Mouse (Mus musculus): ENCODE measurements around the gene Dstyk. TPM values are rescaled to one million over a fixed set of nuclear protein-coding genes. Genes with fewer than 3 reads are reported as not detected.
"Not testable (repeated sequence)": the region's sequence is repeated elsewhere in the genome, so short reads cannot be mapped to it uniquely, and the experiment has no call there.

Dstyk gene
- polyA plus RNA-seq, 1 experiment from 2014 or later = 16.6 TPM

- Histone ChIP-seq H3K9ac (ENCODE audit: low read length) (no peak overlapping the region), H3K9me3 (ENCODE audit: control insufficient read depth, low read length) (no peaks in the 10 kb centered on the region), H3K4me1 (replicated peaks; ENCODE audit: control insufficient read depth, insufficient read depth, low read length) (peaks cover 13% of the 10 kb centered on the region), H3K4me3 (ENCODE audit: low read length) (no peak overlapping the region), H3K27ac (ENCODE audit: low read length) (peak overlapping the region; percentile 68), H3K4me2 (ENCODE audit: low read depth, low read length) (no peak overlapping the region), H3K27me3 (ENCODE audit: control insufficient read depth, insufficient read depth, low read depth, low read length) (no peaks in the 10 kb centered on the region), H3K36me3 (ENCODE audit: control insufficient read depth, insufficient read depth, low read length) (peaks cover 5% of the 10 kb centered on the region; the same call in 1 of the 2 replicates)
- ATAC-seq (ENCODE audit: low read depth) = peak; percentile 74
- WGBS = 56% methylated on average over 5 of the region's 5 CpGs
Observed at GRCm38 (mm10) chr1:132464651-132465050, 47.3 kb downstream of the Dstyk start.

- ATAC-seq (ENCODE audit: low read depth) = peak; percentile 61
- H3K27ac ChIP-seq (ENCODE audit: low read length) = no peak overlapping the region
- H3K9me3 ChIP-seq (ENCODE audit: control insufficient read depth, low read length) = no peaks in the 10 kb centered on the region
Observed at GRCm38 (mm10) chr1:132468926-132469325, 51.6 kb downstream of the Dstyk start.

GRCm38 (mm10) chr1:132469519-132469918 is 52.2 kb downstream of the Dstyk start:
- Histone ChIP-seq H3K36me3 (ENCODE audit: control insufficient read depth, insufficient read depth, low read length) (no peaks in the 10 kb centered on the region), H3K4me2 (ENCODE audit: low read depth, low read length) (no peak overlapping the region), H3K4me3 (ENCODE audit: low read length) (no peak overlapping the region), H3K4me1 (replicated peaks; ENCODE audit: control insufficient read depth, insufficient read depth, low read length) (peaks cover 11% of the 10 kb centered on the region), H3K9me3 (ENCODE audit: control insufficient read depth, low read length) (no peaks in the 10 kb centered on the region), H3K9ac (ENCODE audit: low read length) (no peak overlapping the region), H3K27me3 (ENCODE audit: control insufficient read depth, insufficient read depth, low read depth, low read length) (no peaks in the 10 kb centered on the region), H3K27ac (ENCODE audit: low read length) (no peak overlapping the region)
- 89% methylated on average over 7 of the region's 7 CpGs for WGBS
- ATAC-seq (ENCODE audit: low read depth) = no peak

More at GRCm38 (mm10) chr1:132468926-132469325, 51.6 kb downstream of the Dstyk start:
- Histone ChIP-seq H3K4me2 (ENCODE audit: low read depth, low read length) (no peak overlapping the region), H3K9ac (ENCODE audit: low read length) (no peak overlapping the region), H3K4me3 (ENCODE audit: low read length) (no peak overlapping the region), H3K36me3 (ENCODE audit: control insufficient read depth, insufficient read depth, low read length) (peaks cover 2% of the 10 kb centered on the region; the same call in 1 of the 2 replicates), H3K4me1 (replicated peaks; ENCODE audit: control insufficient read depth, insufficient read depth, low read length) (peaks cover 13% of the 10 kb centered on the region), H3K27me3 (ENCODE audit: control insufficient read depth, insufficient read depth, low read depth, low read length) (no peaks in the 10 kb centered on the region)

- peaks cover 11% of the 10 kb centered on the region for H3K4me1 ChIP-seq (replicated peaks; ENCODE audit: control insufficient read depth, insufficient read depth, low read length)
- H3K4me3 ChIP-seq (ENCODE audit: low read length); H3K9me3 ChIP-seq (ENCODE audit: control insufficient read depth, low read length); H3K36me3 ChIP-seq (ENCODE audit: control insufficient read depth, insufficient read depth, low read length); H3K9ac ChIP-seq (ENCODE audit: low read length); H3K27ac ChIP-seq (ENCODE audit: low read length); H3K4me2 ChIP-seq (ENCODE audit: low read depth, low read length); ATAC-seq (ENCODE audit: low read depth); H3K27me3 ChIP-seq (ENCODE audit: control insufficient read depth, insufficient read depth, low read depth, low read length): not testable (repeated sequence)
- WGBS = 87% methylated on average over 1 of the region's 1 CpGs
Observed at GRCm38 (mm10) chr1:132470031-132470430, 52.7 kb downstream of the Dstyk start.

- Histone ChIP-seq H3K9me3 (ENCODE audit: control insufficient read depth, low read length) (no peaks in the 10 kb centered on the region), H3K27ac (ENCODE audit: low read length) (no peak overlapping the region), H3K4me3 (ENCODE audit: low read length) (no peak overlapping the region), H3K36me3 (ENCODE audit: control insufficient read depth, insufficient read depth, low read length) (no peaks in the 10 kb centered on the region), H3K4me2 (ENCODE audit: low read depth, low read length) (no peak overlapping the region), H3K9ac (ENCODE audit: low read length) (no peak overlapping the region), H3K27me3 (ENCODE audit: control insufficient read depth, insufficient read depth, low read depth, low read length) (no peaks in the 10 kb centered on the region), H3K4me1 (replicated peaks; ENCODE audit: control insufficient read depth, insufficient read depth, low read length) (peaks cover 8% of the 10 kb centered on the region)
- WGBS = 80% methylated on average over 2 of the region's 2 CpGs
- no peak for ATAC-seq (ENCODE audit: low read depth)
Observed at GRCm38 (mm10) chr1:132471032-132471431, 53.7 kb downstream of the Dstyk start.

- Histone ChIP-seq H3K9ac (ENCODE audit: low read length) (no peak overlapping the region), H3K9me3 (ENCODE audit: control insufficient read depth, low read length) (no peaks in the 10 kb centered on the region), H3K4me1 (replicated peaks; ENCODE audit: control insufficient read depth, insufficient read depth, low read length) (peaks cover 8% of the 10 kb centered on the region), H3K36me3 (ENCODE audit: control insufficient read depth, insufficient read depth, low read length) (no peaks in the 10 kb centered on the region), H3K27me3 (ENCODE audit: control insufficient read depth, insufficient read depth, low read depth, low read length) (no peaks in the 10 kb centered on the region), H3K27ac (ENCODE audit: low read length) (no peak overlapping the region), H3K4me3 (ENCODE audit: low read length) (no peak overlapping the region), H3K4me2 (ENCODE audit: low read depth, low read length) (no peak overlapping the region)
- 87% methylated on average over 5 of the region's 5 CpGs for WGBS
- no peak for ATAC-seq (ENCODE audit: low read depth)
Observed at GRCm38 (mm10) chr1:132471499-132471898, 54.1 kb downstream of the Dstyk start.

GRCm38 (mm10) chr1:132472537-132472936 is 55.2 kb downstream of the Dstyk start:
- no peaks in the 10 kb centered on the region for H3K27me3 ChIP-seq (ENCODE audit: control insufficient read depth, insufficient read depth, low read depth, low read length)
- no peak overlapping the region for H3K4me2 ChIP-seq (ENCODE audit: low read depth, low read length)
- 51% methylated on average over 5 of the region's 5 CpGs for WGBS
- no peaks in the 10 kb centered on the region for H3K36me3 ChIP-seq (ENCODE audit: control insufficient read depth, insufficient read depth, low read length)
- peaks cover 8% of the 10 kb centered on the region for H3K4me1 ChIP-seq (replicated peaks; ENCODE audit: control insufficient read depth, insufficient read depth, low read length)
- no peak overlapping the region for H3K9ac ChIP-seq (ENCODE audit: low read length)
- ATAC-seq (ENCODE audit: low read depth) = no peak
- no peak overlapping the region for H3K27ac ChIP-seq (ENCODE audit: low read length)
- no peaks in the 10 kb centered on the region for H3K9me3 ChIP-seq (ENCODE audit: control insufficient read depth, low read length)
- H3K4me3 ChIP-seq (ENCODE audit: low read length) = no peak overlapping the region

- WGBS = 73% methylated on average over 1 of the region's 1 CpGs
- no peak for ATAC-seq (ENCODE audit: low read depth)
- H3K9me3 ChIP-seq (ENCODE audit: control insufficient read depth, low read length) = no peaks in the 10 kb centered on the region
Observed at GRCm38 (mm10) chr1:132474496-132474895, 57.1 kb downstream of the Dstyk start.

GRCm38 (mm10) chr1:132476575-132476927 is 59.2 kb downstream of the Dstyk start:
- Histone ChIP-seq H3K9ac (ENCODE audit: low read length) (peak overlapping the region; percentile 82), H3K4me2 (ENCODE audit: low read depth, low read length) (peak overlapping the region; percentile 62), H3K4me3 (ENCODE audit: low read length) (peak overlapping the region; percentile 61), H3K4me1 (replicated peaks; ENCODE audit: control insufficient read depth, insufficient read depth, low read length) (peaks cover 7% of the 10 kb centered on the region), H3K27ac (ENCODE audit: low read length) (peak overlapping the region; percentile 38; the same call in 1 of the 2 replicates), H3K9me3 (ENCODE audit: control insufficient read depth, low read length) (no peaks in the 10 kb centered on the region), H3K27me3 (ENCODE audit: control insufficient read depth, insufficient read depth, low read depth, low read length) (no peaks in the 10 kb centered on the region), H3K36me3 (ENCODE audit: control insufficient read depth, insufficient read depth, low read length) (no peaks in the 10 kb centered on the region)
- ATAC-seq (ENCODE audit: low read depth) = peak; percentile 39
- WGBS = 4% methylated on average over 9 of the region's 9 CpGs

More at GRCm38 (mm10) chr1:132474496-132474895, 57.1 kb downstream of the Dstyk start:
- H3K27ac ChIP-seq (ENCODE audit: low read length) = no peak overlapping the region
- no peak overlapping the region for H3K9ac ChIP-seq (ENCODE audit: low read length)
- no peak overlapping the region for H3K4me2 ChIP-seq (ENCODE audit: low read depth, low read length)
- H3K27me3 ChIP-seq (ENCODE audit: control insufficient read depth, insufficient read depth, low read depth, low read length) = no peaks in the 10 kb centered on the region
- peaks cover 7% of the 10 kb centered on the region for H3K4me1 ChIP-seq (replicated peaks; ENCODE audit: control insufficient read depth, insufficient read depth, low read length)
- no peaks in the 10 kb centered on the region for H3K36me3 ChIP-seq (ENCODE audit: control insufficient read depth, insufficient read depth, low read length)
- no peak overlapping the region for H3K4me3 ChIP-seq (ENCODE audit: low read length)
